Mouse (Mus musculus): Measurements from ENCODE around the gene Psmd4. TPM values are rescaled to one million over a fixed set of nuclear protein-coding genes. Genes with fewer than 3 reads are reported as not detected.

Gene Psmd4
- total and polyA plus RNA-seq, 2 experiments from 2014 or later: 200 to 262 TPM

DNA sequence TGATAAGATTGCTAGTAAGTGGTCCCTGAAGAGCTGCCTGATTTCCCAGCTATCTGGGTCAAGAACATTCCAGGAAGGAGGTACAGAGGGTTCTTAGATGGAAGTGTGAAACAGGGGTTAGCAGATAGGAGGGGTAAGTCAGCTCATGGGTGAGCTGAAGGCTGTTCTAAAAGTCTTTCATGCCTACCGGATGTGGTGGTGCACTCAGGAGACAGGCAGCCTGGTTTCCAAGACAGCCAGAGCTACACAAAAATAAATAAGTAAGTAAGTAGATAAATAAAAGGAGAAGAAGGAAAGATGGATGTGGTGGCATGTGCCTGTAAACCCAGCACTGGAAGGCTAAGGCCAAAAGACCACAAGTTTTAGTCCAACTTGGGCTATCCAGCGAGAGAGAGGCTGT, 23.7 kb downstream of the Psmd4 start:
- H3K4me2 ChIP-seq (ENCODE audit: low read depth, low read length, poor library complexity, severe bottlenecking): no peak overlapping the region
- no peaks in the 10 kb centered on the region for H3K9me3 ChIP-seq (ENCODE audit: low read length)
- no peak for DNase-seq (ENCODE audit: low spot score)
- H3K27ac ChIP-seq (ENCODE audit: low read depth, low read length): no peak overlapping the region
- H3K27me3 ChIP-seq (ENCODE audit: insufficient read depth, low read length): no peaks in the 10 kb centered on the region
- 92% methylated on average over 2 of the region's 2 CpGs for WGBS
- no peak for ATAC-seq (ENCODE audit: low FRiP score)
- no peak overlapping the region for H3K9ac ChIP-seq (replicated peaks; ENCODE audit: low read length, poor library complexity, severe bottlenecking)
- H3K4me1 ChIP-seq (ENCODE audit: insufficient read depth, low read length): peaks cover 5% of the 10 kb centered on the region; the same call in 1 of the 2 replicates
- no peaks in the 10 kb centered on the region for H3K36me3 ChIP-seq (ENCODE audit: insufficient read depth, low read length)
- TF ChIP-seq CTCF (IDR thresholded peaks at IDR 0.05): no peak
- no peak overlapping the region for H3K4me3 ChIP-seq (ENCODE audit: low read depth, low read length)

- Histone ChIP-seq H3K27me3 (ENCODE audit: insufficient read depth, low read length) (no peaks in the 10 kb centered on the region), H3K9ac (replicated peaks; ENCODE audit: low read length, poor library complexity, severe bottlenecking) (peak overlapping the region; percentile 46), H3K4me1 (ENCODE audit: insufficient read depth, low read length) (peaks cover 11% of the 10 kb centered on the region; the same call in 1 of the 2 replicates), H3K36me3 (ENCODE audit: insufficient read depth, low read length) (peaks cover 6% of the 10 kb centered on the region), H3K4me2 (ENCODE audit: low read depth, low read length, poor library complexity, severe bottlenecking) (peak overlapping the region; percentile 50), H3K9me3 (ENCODE audit: low read length) (no peaks in the 10 kb centered on the region), H3K27ac (ENCODE audit: low read depth, low read length) (peak overlapping the region; percentile 98), H3K4me3 (ENCODE audit: low read depth, low read length) (peak overlapping the region; percentile 65)
- DNase-seq (ENCODE audit: low spot score): no peak
- 3% methylated on average over 21 of the region's 21 CpGs for WGBS
- no peak for ATAC-seq (ENCODE audit: low FRiP score)
- TF ChIP-seq CTCF (IDR thresholded peaks at IDR 0.05): no peak
Measured at GRCm38 (mm10) chr3:95016532-95017056, 25.8 kb downstream of the Psmd4 start.

DNA sequence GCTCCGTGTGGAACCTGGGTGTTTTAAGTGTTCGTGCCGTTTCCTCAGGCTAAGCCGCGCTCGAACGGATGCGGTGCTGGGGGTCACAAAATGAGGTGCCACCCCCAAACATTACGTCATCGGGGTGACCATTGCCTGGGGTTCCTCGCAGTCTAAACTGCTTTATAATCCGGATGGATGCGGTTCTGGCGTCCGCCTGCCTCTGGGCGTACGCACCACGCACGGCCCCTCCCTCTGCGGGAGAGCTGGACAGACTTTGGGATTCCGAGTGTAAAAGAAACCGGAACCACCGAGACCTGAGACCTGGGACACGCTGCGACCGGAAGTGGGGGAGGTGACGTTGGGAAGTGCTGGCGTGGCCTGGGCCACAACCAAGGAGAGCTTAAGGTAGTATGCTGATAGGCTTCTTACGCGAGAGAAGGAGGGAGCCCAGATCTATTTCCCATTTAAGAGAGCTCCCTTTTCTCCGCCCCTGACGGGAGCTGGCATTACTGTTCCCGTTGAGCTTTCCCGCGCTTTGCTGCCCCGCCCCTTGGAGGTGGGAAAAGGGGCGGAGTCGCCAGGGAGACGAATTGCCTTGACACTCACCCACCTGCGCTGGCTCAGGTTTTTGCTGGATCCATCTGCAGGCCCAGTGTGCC, 26.4 kb downstream of the Psmd4 start:
- no peak for TF ChIP-seq CTCF (IDR thresholded peaks at IDR 0.05)
- H3K4me1 ChIP-seq (ENCODE audit: insufficient read depth, low read length): peaks cover 11% of the 10 kb centered on the region; the same call in 1 of the 2 replicates
- H3K9me3 ChIP-seq (ENCODE audit: low read length): no peaks in the 10 kb centered on the region
- no peaks in the 10 kb centered on the region for H3K27me3 ChIP-seq (ENCODE audit: insufficient read depth, low read length)
- H3K9ac ChIP-seq (replicated peaks; ENCODE audit: low read length, poor library complexity, severe bottlenecking): peak overlapping the region; percentile 62
- peak overlapping the region; percentile 98 for H3K27ac ChIP-seq (ENCODE audit: low read depth, low read length)
- H3K4me2 ChIP-seq (ENCODE audit: low read depth, low read length, poor library complexity, severe bottlenecking): peak overlapping the region; percentile 50
- WGBS: under 1% methylated on average over 40 of the region's 40 CpGs
- peaks cover 12% of the 10 kb centered on the region for H3K36me3 ChIP-seq (ENCODE audit: insufficient read depth, low read length)
- peak overlapping the region; percentile 65 for H3K4me3 ChIP-seq (ENCODE audit: low read depth, low read length)
- peak; percentile 88 for ATAC-seq (ENCODE audit: low FRiP score)
- DNase-seq (ENCODE audit: low spot score): peak; percentile 96

GRCm38 (mm10) chr3:95015337-95015872, 27.0 kb downstream of the Psmd4 start, which contains the start of gene Zfp687:
TSS of gene Zfp687 (minus strand) at chr3:95015448.
- Histone ChIP-seq H3K9me3 (ENCODE audit: low read length) (no peaks in the 10 kb centered on the region), H3K27ac (ENCODE audit: low read depth, low read length) (peak within 1 kb of the TSS; percentile 98)

DNA sequence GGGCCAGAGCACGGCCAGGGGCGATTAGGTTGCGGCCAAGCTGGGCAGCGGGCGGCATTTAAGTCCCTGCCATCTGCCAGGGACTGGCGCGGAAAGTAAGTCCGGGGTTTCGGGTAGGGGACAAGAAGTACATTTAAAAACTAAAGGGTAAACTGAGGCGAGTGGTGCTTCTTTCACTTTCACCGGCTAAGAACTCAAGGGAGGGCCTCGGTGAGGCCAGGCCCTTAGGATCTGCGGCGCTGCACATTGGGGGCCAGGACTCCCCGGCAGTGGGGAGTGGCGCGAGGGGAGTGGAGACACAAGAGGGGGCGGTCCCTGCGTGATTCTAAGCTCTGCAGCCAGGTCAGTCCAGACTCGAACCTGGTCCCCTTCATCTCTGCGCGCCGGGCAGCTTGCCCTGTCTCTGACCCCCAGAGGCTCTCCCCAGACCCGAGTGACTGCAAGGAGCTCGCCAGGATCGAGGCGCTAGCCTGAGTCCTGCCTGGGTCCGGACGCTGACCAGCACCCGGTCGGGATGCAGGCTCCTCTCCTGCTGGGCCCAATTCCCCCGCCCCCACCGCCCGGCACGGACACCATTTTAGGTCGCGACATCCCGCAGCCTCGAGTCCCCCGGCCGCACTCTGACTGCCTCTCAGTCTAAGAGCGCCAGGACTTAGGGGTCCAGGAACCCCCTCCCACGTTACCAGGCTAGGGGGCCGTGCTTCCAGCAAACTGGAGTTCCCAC, 27.8 kb downstream of the Psmd4 start:
- Histone ChIP-seq H3K27me3 (ENCODE audit: insufficient read depth, low read length) (no peaks in the 10 kb centered on the region), H3K4me2 (ENCODE audit: low read depth, low read length, poor library complexity, severe bottlenecking) (peak overlapping the region; percentile 97), H3K4me3 (ENCODE audit: low read depth, low read length) (peak overlapping the region; percentile 65), H3K27ac (ENCODE audit: low read depth, low read length) (peak overlapping the region; percentile 66), H3K4me1 (ENCODE audit: insufficient read depth, low read length) (peaks cover 11% of the 10 kb centered on the region; the same call in 1 of the 2 replicates), H3K36me3 (ENCODE audit: insufficient read depth, low read length) (peaks cover 21% of the 10 kb centered on the region), H3K9ac (replicated peaks; ENCODE audit: low read length, poor library complexity, severe bottlenecking) (peak overlapping the region; percentile 85), H3K9me3 (ENCODE audit: low read length) (no peaks in the 10 kb centered on the region)
- TF ChIP-seq CTCF (IDR thresholded peaks at IDR 0.05): no peak
- DNase-seq (ENCODE audit: low spot score) (no peak), ATAC-seq (ENCODE audit: low FRiP score) (0 out of 2 replicates have a peak, but pooled peaks have one; percentile 0)
- WGBS: 2% methylated on average over 43 of the region's 44 CpGs

More at GRCm38 (mm10) chr3:95015337-95015872, 27.0 kb downstream of the Psmd4 start, which contains the start of gene Zfp687:
- H3K4me3 ChIP-seq (ENCODE audit: low read depth, low read length): peak within 1 kb of the TSS; percentile 65
- peaks cover 18% of the 10 kb centered on the region for H3K36me3 ChIP-seq (ENCODE audit: insufficient read depth, low read length)
- ATAC-seq (ENCODE audit: low FRiP score): peak; percentile 98
- H3K9ac ChIP-seq (replicated peaks; ENCODE audit: low read length, poor library complexity, severe bottlenecking): peak within 1 kb of the TSS; percentile 85
- peaks cover 11% of the 10 kb centered on the region; the same call in 1 of the 2 replicates for H3K4me1 ChIP-seq (ENCODE audit: insufficient read depth, low read length)
- H3K4me2 ChIP-seq (ENCODE audit: low read depth, low read length, poor library complexity, severe bottlenecking): peak within 1 kb of the TSS; percentile 97
- WGBS: under 1% methylated on average over 21 of the region's 37 CpGs
- H3K27me3 ChIP-seq (ENCODE audit: insufficient read depth, low read length): no peaks in the 10 kb centered on the region
- peak; percentile 100 for DNase-seq (ENCODE audit: low spot score)
- no peak for TF ChIP-seq CTCF (IDR thresholded peaks at IDR 0.05)

All from midbrain, postnatal 0 days (tissue).